Mouse (Mus musculus): ENCODE data around the gene Cks2. TPM values are rescaled to one million over a fixed set of nuclear protein-coding genes. Genes with fewer than 3 reads are reported as not detected.

Cks2 gene
- polyA plus RNA-seq, 2 experiments from 2014 or later, result 77.3 to 94.3 TPM

- ATAC-seq, result no peak
Observed at GRCm38 (mm10) chr13:51681634-51682033, 36.6 kb downstream of the Cks2 start.

DNA sequence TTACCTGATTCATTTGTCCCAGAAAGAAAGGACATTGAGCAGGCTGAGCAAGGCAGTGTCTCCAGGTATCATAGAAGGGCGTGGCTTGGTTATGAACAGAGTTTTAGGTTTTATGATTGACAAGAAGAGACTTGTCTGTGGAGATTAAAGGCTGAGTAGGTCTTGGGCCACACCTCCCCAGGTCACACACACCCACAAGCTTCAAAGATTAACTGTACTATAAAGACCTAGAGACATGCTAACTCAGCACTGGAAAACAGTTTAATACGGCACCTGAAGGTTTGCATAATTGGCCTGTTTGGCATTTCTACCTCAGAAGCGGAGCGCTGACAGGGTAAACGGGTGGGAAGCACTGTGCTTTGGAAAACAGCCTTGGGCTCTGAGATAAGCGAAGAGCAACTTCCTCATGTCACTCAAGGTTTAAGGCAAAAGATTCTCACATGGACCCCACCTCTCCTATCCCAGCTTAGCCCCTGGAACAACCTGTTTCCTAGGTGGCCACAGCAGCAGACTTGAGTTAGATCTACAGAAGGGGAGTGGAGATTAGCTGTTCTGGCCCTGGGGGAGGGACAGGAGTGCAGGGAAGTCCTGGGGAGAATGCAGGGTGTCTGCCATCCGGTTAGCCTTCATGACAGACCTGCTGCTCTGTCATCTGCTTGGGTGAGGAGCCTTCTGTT lies 40.4 kb downstream of the Cks2 start:
- no peak for ATAC-seq

DNA sequence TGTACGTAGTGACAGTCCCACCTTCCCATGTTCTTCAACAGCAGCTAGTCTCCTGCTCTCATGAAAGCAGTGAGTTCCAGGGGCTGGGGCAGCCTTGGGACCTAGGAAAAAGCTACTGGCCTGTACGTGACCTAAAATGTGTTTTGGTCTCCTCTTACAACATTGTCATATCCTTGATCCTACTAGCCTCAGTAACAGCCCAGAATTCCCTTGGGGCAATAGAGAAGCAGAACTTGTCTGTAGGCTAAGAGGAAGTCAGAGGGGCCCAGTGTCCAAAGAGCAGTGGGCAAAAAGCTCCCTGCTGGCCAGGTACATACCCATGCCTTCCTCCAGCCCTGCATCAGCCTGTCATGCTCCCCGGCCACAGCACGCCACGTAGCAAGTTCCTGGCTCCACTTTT lies 41.9 kb downstream of the Cks2 start:
- no peak for ATAC-seq

- ATAC-seq, result no peak
Observed at GRCm38 (mm10) chr13:51688688-51689087, 43.7 kb downstream of the Cks2 start.

DNA sequence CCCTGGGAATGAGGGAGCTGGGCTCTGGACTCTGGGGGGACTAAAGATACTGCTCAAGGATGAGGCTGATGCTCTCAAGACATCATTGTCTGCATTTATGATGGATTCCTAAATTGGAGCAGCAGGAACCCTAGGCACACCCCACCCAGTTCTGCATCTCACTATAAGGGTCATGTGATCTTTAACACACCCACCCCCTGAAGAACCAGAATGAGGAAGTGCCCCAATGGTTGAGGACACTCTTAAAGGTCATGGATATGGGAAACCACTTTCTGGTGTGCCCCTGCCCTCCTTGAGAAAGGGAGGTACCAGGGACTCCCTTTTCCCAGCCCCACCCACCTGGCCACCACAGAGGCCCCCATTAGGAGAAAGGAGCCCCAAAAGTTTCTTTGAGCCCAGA lies 51.4 kb downstream of the Cks2 start:
- ATAC-seq, result no peak

DNA sequence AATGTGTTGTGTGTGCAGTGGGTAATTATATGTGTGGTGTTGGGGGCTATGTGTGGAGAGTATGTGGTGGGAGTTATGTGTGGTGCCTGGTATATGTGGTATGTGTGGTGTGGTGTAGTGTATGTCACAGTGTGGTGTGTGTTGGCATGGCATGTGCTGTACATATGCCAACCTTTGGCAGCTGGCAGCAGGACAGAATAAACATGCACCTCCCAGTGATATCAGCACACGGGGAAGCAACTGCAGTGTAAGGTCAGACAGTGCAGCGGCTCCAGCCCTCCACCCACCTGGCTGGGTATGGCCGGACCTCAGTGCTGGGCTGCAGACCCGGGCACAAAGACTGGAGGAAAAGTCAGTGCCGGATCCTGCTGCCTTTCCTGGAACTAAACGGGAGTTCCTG lies 52.4 kb downstream of the Cks2 start:
- no peak for ATAC-seq

DNA sequence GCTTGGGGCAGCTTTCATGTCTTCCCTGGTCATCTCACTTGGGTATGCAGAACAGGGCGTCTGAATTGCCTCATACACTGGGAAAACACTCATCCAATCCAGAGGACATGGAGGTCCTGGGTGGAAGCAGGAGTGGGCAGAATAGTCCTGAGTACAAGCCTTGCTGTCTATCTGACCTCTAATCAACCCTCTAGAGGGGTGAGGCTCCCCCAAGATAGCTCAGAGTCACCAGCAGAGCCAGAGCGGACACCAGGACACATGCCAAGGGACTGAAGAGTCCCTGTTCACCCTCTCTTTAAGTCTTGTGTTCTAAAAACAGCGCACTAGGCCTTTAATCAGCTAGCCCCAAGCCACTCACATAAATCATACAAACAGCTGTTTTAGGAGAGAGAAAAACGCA lies 52.9 kb downstream of the Cks2 start:
- ATAC-seq, result no peak

GRCm38 (mm10) chr13:51698318-51698717 lies 53.3 kb downstream of the Cks2 start:
- no peak for ATAC-seq

Other genes starting within 250 kb of the Cks2 start
- gene S1pr3, start 236.6 kb upstream of the Cks2 start, polyA plus RNA-seq (2017; shearing (Covaris generic)), result under 1 TPM in 1 of 2 experiments, not detected in 1; 0.17 TPM
- not detected for gene Shc3, start 75.8 kb upstream of the Cks2 start, polyA plus RNA-seq (2017; shearing (Covaris generic))
- gene Secisbp2, start 6.5 kb downstream of the Cks2 start, polyA plus RNA-seq (2017; shearing (Covaris generic)), result 10 to 100 TPM; 33.4 to 38.9 TPM
- gene Sema4d, start 148.5 kb downstream of the Cks2 start, polyA plus RNA-seq (2017; shearing (Covaris generic)), result 100 to 1,000 TPM; 127 to 150 TPM
- 10 to 100 TPM; 19.4 to 27.4 TPM for gene Gadd45g, start 201.4 kb downstream of the Cks2 start, polyA plus RNA-seq (2017; shearing (Covaris generic))